Mouse (Mus musculus): Measurements from ENCODE around the gene Cdh26. TPM values are rescaled to one million over a fixed set of nuclear protein-coding genes. Genes with fewer than 3 reads are reported as not detected.

Gene Cdh26
- polyA plus RNA-seq, 1 experiment from 2014 or later: 0.19 TPM

DNA sequence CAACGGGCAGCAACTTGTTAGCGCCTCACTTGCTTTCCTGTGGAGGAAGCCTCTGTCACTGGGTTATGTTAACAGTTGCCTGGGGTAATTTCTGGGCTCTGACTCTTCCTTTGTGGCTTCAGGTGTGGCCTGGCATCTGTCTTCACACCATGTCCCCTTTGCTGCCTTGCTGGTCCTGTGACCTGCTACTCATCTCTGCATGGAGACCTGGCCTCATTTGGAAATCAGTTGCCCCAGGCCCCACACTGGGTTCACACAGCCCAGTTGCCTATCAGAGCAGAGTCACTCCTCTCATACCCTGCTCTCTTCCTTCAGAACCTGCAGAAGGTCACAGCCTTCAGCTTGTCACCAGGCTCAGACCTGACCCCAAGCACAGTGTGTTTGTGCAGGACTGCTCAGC, 89.9 kb downstream of the Cdh26 start:
- Histone ChIP-seq H3K4me1 (peaks cover 32% of the 10 kb centered on the region), H3K9me3 (no peaks in the 10 kb centered on the region), H3K27me3 (replicated peaks; ENCODE audit: low read depth, poor library complexity, severe bottlenecking) (0 out of 2 replicates have a peak, but pooled peaks cover under 1% of the 10 kb centered on the region), H3K36me3 (replicated peaks) (no peaks in the 10 kb centered on the region), H3K4me3 (no peak overlapping the region), H3K27ac (replicated peaks) (no peak overlapping the region)
- WGBS: 47% methylated on average over 2 of the region's 2 CpGs
- DNase-seq (ENCODE audit: low spot score): no peak

DNA sequence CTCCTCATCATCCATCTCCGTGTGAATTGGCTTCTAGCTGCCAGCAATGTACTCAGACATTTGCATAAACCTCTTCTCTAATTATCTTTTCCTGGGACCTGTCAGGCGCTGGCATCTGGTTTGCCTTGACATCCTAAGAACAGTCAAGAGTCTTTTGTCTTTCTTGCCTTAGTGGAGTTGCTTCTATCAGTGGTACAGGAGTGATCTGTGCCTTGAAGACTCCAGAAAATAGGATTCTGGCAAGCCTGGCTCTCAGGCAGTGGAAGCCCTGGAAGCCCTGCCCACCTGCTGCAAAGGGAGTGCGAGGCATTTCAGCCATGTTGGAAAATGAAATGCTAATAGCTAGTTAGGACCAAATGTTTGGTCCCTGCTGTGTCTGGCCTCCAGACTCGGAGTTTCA, 92.0 kb downstream of the Cdh26 start:
- Histone ChIP-seq H3K9me3 (no peaks in the 10 kb centered on the region), H3K36me3 (replicated peaks) (no peaks in the 10 kb centered on the region), H3K4me3 (no peak overlapping the region), H3K27me3 (replicated peaks; ENCODE audit: low read depth, poor library complexity, severe bottlenecking) (no peaks in the 10 kb centered on the region), H3K27ac (replicated peaks) (no peak overlapping the region), H3K4me1 (peaks cover 25% of the 10 kb centered on the region)
- no peak for DNase-seq (ENCODE audit: low spot score)
- 64% methylated on average over 4 of the region's 4 CpGs for WGBS

DNA sequence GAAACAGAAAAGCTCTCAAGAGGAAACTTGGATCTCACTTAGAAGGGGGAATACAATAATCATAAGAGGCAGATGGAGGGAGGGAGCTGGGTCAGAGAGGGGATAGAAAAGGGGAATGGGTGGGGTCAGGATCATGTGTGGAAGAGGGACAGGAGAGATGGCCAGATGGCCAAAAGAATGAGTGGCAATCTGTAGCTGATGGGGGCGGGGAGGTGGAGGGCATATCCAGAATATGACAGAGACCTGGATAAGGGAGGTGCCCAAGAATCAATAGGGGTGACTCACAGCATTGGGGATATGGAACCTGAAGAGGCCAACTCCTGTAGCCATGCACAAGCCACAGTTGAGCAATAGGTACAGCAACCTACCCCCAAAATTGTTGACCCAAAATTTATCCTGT, 92.5 kb downstream of the Cdh26 start:
- no peaks in the 10 kb centered on the region for H3K27me3 ChIP-seq (replicated peaks; ENCODE audit: low read depth, poor library complexity, severe bottlenecking)
- no peaks in the 10 kb centered on the region for H3K36me3 ChIP-seq (replicated peaks)
- H3K9me3 ChIP-seq: no peaks in the 10 kb centered on the region
- H3K27ac ChIP-seq (replicated peaks): no peak overlapping the region
- H3K4me3 ChIP-seq: no peak overlapping the region
- WGBS: 97% methylated on average over 1 of the region's 1 CpGs
- H3K4me1 ChIP-seq: peaks cover 20% of the 10 kb centered on the region
- no peak for DNase-seq (ENCODE audit: low spot score)

- Histone ChIP-seq H3K36me3 (replicated peaks) (no peaks in the 10 kb centered on the region), H3K4me1 (peaks cover 4% of the 10 kb centered on the region; the same call in 1 of the 2 replicates), H3K27me3 (replicated peaks; ENCODE audit: low read depth, poor library complexity, severe bottlenecking) (no peaks in the 10 kb centered on the region), H3K27ac (replicated peaks) (no peak overlapping the region), H3K9me3 (no peaks in the 10 kb centered on the region), H3K4me3 (no peak overlapping the region)
- DNase-seq (ENCODE audit: low spot score): no peak
- 86% methylated on average over 6 of the region's 6 CpGs for WGBS
These were observed 96.4 kb downstream of the Cdh26 start for GRCm38 (mm10) chr2:178526776-178527175.

DNA sequence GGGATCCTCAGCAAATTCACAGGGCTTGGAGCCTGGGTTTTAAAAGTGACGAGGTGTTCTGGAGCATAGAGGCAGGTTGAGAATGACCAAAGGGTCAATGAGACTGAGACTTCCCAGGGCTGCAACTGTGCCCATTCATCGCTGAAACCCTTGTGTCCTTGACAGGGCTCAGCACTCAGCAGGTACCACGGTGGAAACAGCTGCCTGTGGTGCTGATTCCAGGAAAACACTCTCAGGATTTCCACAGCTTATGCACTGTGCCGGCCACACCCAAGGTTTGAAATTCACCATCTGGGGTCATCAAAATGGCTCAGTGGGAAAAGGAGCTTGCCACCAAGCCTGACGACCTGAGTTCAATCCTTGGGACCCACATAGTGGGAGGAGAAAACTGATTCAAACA, 100.9 kb downstream of the Cdh26 start:
- Histone ChIP-seq H3K27me3 (replicated peaks; ENCODE audit: low read depth, poor library complexity, severe bottlenecking) (no peaks in the 10 kb centered on the region), H3K27ac (replicated peaks) (no peak overlapping the region), H3K36me3 (replicated peaks) (no peaks in the 10 kb centered on the region), H3K9me3 (no peaks in the 10 kb centered on the region), H3K4me1 (peaks cover 5% of the 10 kb centered on the region), H3K4me3 (no peak overlapping the region)
- no peak for DNase-seq (ENCODE audit: low spot score)
- 81% methylated on average over 5 of the region's 5 CpGs for WGBS

- Histone ChIP-seq H3K9me3 (no peaks in the 10 kb centered on the region), H3K4me3 (no peak overlapping the region), H3K27me3 (replicated peaks; ENCODE audit: low read depth, poor library complexity, severe bottlenecking) (no peaks in the 10 kb centered on the region), H3K36me3 (replicated peaks) (no peaks in the 10 kb centered on the region), H3K4me1 (peaks cover 5% of the 10 kb centered on the region), H3K27ac (replicated peaks) (no peak overlapping the region)
- WGBS: 83% methylated on average over 4 of the region's 4 CpGs
- DNase-seq (ENCODE audit: low spot score): no peak
These were observed 106.2 kb downstream of the Cdh26 start for GRCm38 (mm10) chr2:178536574-178536973.

Other genes with a start within 250 kb of the Cdh26 start
- gene Sycp2, start 22.8 kb upstream of the Cdh26 start, polyA plus RNA-seq (2016; fragmentation: Nextera tagmentation; extraction: Ambion mirVana): 0.05 TPM in 1 of 2 replicates, not detected in the other
- gene Ppp1r3d, start 16.1 kb upstream of the Cdh26 start, polyA plus RNA-seq (2016; fragmentation: Nextera tagmentation; extraction: Ambion mirVana): 1.8 and 1.9 TPM in 2 replicates
- 3.4 and 4.7 TPM in 2 replicates for gene Fam217b, start 16.0 kb upstream of the Cdh26 start, polyA plus RNA-seq (2016; fragmentation: Nextera tagmentation; extraction: Ambion mirVana)

All from embryonic facial prominence, embryonic 10.5 days (tissue).